Mouse (Mus musculus) hindbrain, embryonic 10.5 days (tissue): ENCODE data around the gene Lef1. TPM values are rescaled to one million over a fixed set of nuclear protein-coding genes. Genes with fewer than 3 reads are reported as not detected.
A peak's percentile ranks its signal among the peaks of the same experiment; 100 is the strongest.

ENCODE experiments used
- DNase-seq: peaks from one replicate; pipeline ENCODE4 v3.0.0-alpha.2; 2017; ENCODE audit warnings: low spot score
- H3K27ac ChIP-seq: fragments of 300-500 bp; sonication (generic); 2 replicates; pipeline ENCODE4 v1.5.1; 2016; ENCODE audit warnings: mild to moderate bottlenecking, moderate library complexity
- H3K27me3 ChIP-seq: fragments of 300-500 bp; sonication (generic); 2 replicates; pipeline ENCODE4 v1.6.1; 2016; ENCODE audit warnings: mild to moderate bottlenecking; ENCODE audit not compliant: poor library complexity, insufficient read depth, severe bottlenecking
- H3K36me3 ChIP-seq: fragments of 300-500 bp; sonication (generic); 2 replicates; pipeline ENCODE4 v1.6.1; 2016; ENCODE audit warnings: mild to moderate bottlenecking, moderate library complexity
- H3K4me1 ChIP-seq: fragments of 300-500 bp; sonication (generic); replicated peaks from 2 replicates; pipeline ENCODE4 v1.6.1; 2016; ENCODE audit warnings: mild to moderate bottlenecking
- H3K4me3 ChIP-seq: fragments of 300-500 bp; sonication (generic); 2 replicates; pipeline ENCODE4 v1.5.1; 2016; ENCODE audit warnings: mild to moderate bottlenecking, moderate library complexity
- H3K9me3 ChIP-seq: fragments of 300-500 bp; sonication (generic); 2 replicates; pipeline ENCODE4 v1.6.1; 2016; ENCODE audit warnings: mild to moderate bottlenecking, moderate library complexity
- WGBS: fragments of 180-500 bp; shearing (Covaris S2); methylation state at CpG from one replicate; pipeline ENCODE4 v1.1.7; 2016; 5-methylcytosine and 5-hydroxymethylcytosine counted together
- polyA plus RNA-seq: library from polyadenylated mRNA; unstranded; fragments of >200 nt; fragmentation: Nextera tagmentation; extraction: Ambion mirVana; gene quantifications from 2 replicates; pipeline ENCODE4 v1.2.1, GENCODE M21; 2016

Lef1 gene
- polyA plus RNA-seq, 1 experiment from 2014 or later = 24.8 TPM

- H3K27ac ChIP-seq = peak overlapping the region; percentile 93
- H3K4me3 ChIP-seq = peak overlapping the region; percentile 74
- no peaks in the 10 kb centered on the region for H3K9me3 ChIP-seq
- peak; percentile 71 for DNase-seq
- peaks cover 67% of the 10 kb centered on the region for H3K4me1 ChIP-seq
- peaks cover 60% of the 10 kb centered on the region for H3K27me3 ChIP-seq
- H3K36me3 ChIP-seq = peaks cover 10% of the 10 kb centered on the region
- under 1% methylated on average over 59 of the region's 59 CpGs for WGBS
Observed at GRCm38 (mm10) chr3:131111151-131111850, 1.0 kb downstream of the Lef1 start.

- Histone ChIP-seq H3K36me3 (peaks cover 17% of the 10 kb centered on the region), H3K4me1 (peaks cover 60% of the 10 kb centered on the region), H3K27me3 (peaks cover 53% of the 10 kb centered on the region), H3K9me3 (no peaks in the 10 kb centered on the region), H3K4me3 (peak overlapping the region; percentile 74), H3K27ac (peak overlapping the region; percentile 93)
- under 1% methylated on average over 69 of the region's 69 CpGs for WGBS
- peak; percentile 79 for DNase-seq
Observed at GRCm38 (mm10) chr3:131111851-131112572, 1.7 kb downstream of the Lef1 start.

GRCm38 (mm10) chr3:131112573-131112955 is 2.3 kb downstream of the Lef1 start:
- Histone ChIP-seq H3K9me3 (no peaks in the 10 kb centered on the region), H3K27me3 (peaks cover 47% of the 10 kb centered on the region), H3K4me3 (peak overlapping the region; percentile 74), H3K27ac (peak overlapping the region; percentile 93), H3K36me3 (peaks cover 17% of the 10 kb centered on the region), H3K4me1 (peaks cover 55% of the 10 kb centered on the region)
- WGBS = under 1% methylated on average over 7 of the region's 7 CpGs
- no peak for DNase-seq

- H3K4me3 ChIP-seq = peak overlapping the region; percentile 74
- no peak overlapping the region for H3K27ac ChIP-seq
- peaks cover 17% of the 10 kb centered on the region for H3K36me3 ChIP-seq
- H3K4me1 ChIP-seq = peaks cover 53% of the 10 kb centered on the region
- H3K9me3 ChIP-seq = no peaks in the 10 kb centered on the region
- peak; percentile 24 for DNase-seq
- WGBS = 1% methylated on average over 13 of the region's 13 CpGs
- peaks cover 42% of the 10 kb centered on the region for H3K27me3 ChIP-seq
Observed at GRCm38 (mm10) chr3:131113029-131113428, 2.8 kb downstream of the Lef1 start.

GRCm38 (mm10) chr3:131116116-131116515 is 5.8 kb downstream of the Lef1 start:
- 90% methylated on average over 13 of the region's 13 CpGs for WGBS
- Histone ChIP-seq H3K9me3 (no peaks in the 10 kb centered on the region), H3K27ac (no peak overlapping the region), H3K4me1 (peaks cover 28% of the 10 kb centered on the region), H3K4me3 (no peak overlapping the region), H3K36me3 (peaks cover 31% of the 10 kb centered on the region), H3K27me3 (peaks cover 22% of the 10 kb centered on the region)
- no peak for DNase-seq

GRCm38 (mm10) chr3:131117352-131117751 is 7.1 kb downstream of the Lef1 start:
- WGBS = 94% methylated on average over 15 of the region's 15 CpGs
- Histone ChIP-seq H3K27me3 (peaks cover 21% of the 10 kb centered on the region), H3K4me1 (peaks cover 16% of the 10 kb centered on the region), H3K9me3 (no peaks in the 10 kb centered on the region), H3K4me3 (no peak overlapping the region), H3K27ac (no peak overlapping the region), H3K36me3 (peaks cover 43% of the 10 kb centered on the region)
- DNase-seq = no peak

- H3K4me3 ChIP-seq = no peak overlapping the region
- no peak for DNase-seq
- peaks cover 49% of the 10 kb centered on the region for H3K36me3 ChIP-seq
- no peaks in the 10 kb centered on the region for H3K9me3 ChIP-seq
- peaks cover 11% of the 10 kb centered on the region for H3K4me1 ChIP-seq
- 60% methylated on average over 3 of the region's 3 CpGs for WGBS
- H3K27me3 ChIP-seq = peaks cover 15% of the 10 kb centered on the region
- no peak overlapping the region for H3K27ac ChIP-seq
Observed at GRCm38 (mm10) chr3:131117883-131118282, 7.6 kb downstream of the Lef1 start.

- Histone ChIP-seq H3K27ac (no peak overlapping the region), H3K36me3 (peaks cover 56% of the 10 kb centered on the region), H3K4me1 (peaks cover 5% of the 10 kb centered on the region), H3K27me3 (no peaks in the 10 kb centered on the region), H3K9me3 (no peaks in the 10 kb centered on the region), H3K4me3 (no peak overlapping the region)
- WGBS = 90% methylated on average over 10 of the region's 10 CpGs
- DNase-seq = no peak
Observed at GRCm38 (mm10) chr3:131119435-131119834, 9.2 kb downstream of the Lef1 start.

GRCm38 (mm10) chr3:131123501-131123900 is 13.2 kb downstream of the Lef1 start:
- Histone ChIP-seq H3K4me1 (no peaks in the 10 kb centered on the region), H3K27me3 (no peaks in the 10 kb centered on the region), H3K27ac (no peak overlapping the region), H3K9me3 (no peaks in the 10 kb centered on the region), H3K4me3 (no peak overlapping the region), H3K36me3 (peaks cover 53% of the 10 kb centered on the region)
- no peak for DNase-seq
- 95% methylated on average over 6 of the region's 6 CpGs for WGBS

- H3K4me1 ChIP-seq = no peaks in the 10 kb centered on the region
- H3K27me3 ChIP-seq = no peaks in the 10 kb centered on the region
- H3K27ac ChIP-seq = no peak overlapping the region
- no peaks in the 10 kb centered on the region for H3K9me3 ChIP-seq
- WGBS = 94% methylated on average over 13 of the region's 13 CpGs
- no peak overlapping the region for H3K4me3 ChIP-seq
- no peak for DNase-seq
- H3K36me3 ChIP-seq = peaks cover 39% of the 10 kb centered on the region
Observed at GRCm38 (mm10) chr3:131125873-131126272, 15.6 kb downstream of the Lef1 start.

GRCm38 (mm10) chr3:131126438-131126837 is 16.2 kb downstream of the Lef1 start:
- Histone ChIP-seq H3K27ac (no peak overlapping the region), H3K27me3 (no peaks in the 10 kb centered on the region), H3K9me3 (no peaks in the 10 kb centered on the region), H3K36me3 (peaks cover 36% of the 10 kb centered on the region), H3K4me1 (no peaks in the 10 kb centered on the region), H3K4me3 (no peak overlapping the region)
- no peak for DNase-seq
- WGBS = 95% methylated on average over 4 of the region's 4 CpGs

GRCm38 (mm10) chr3:131134003-131134402 is 23.7 kb downstream of the Lef1 start:
- Histone ChIP-seq H3K27me3 (peaks cover 9% of the 10 kb centered on the region; the same call in 1 of the 2 replicates), H3K9me3 (no peaks in the 10 kb centered on the region), H3K36me3 (no peaks in the 10 kb centered on the region), H3K4me3 (no peak overlapping the region), H3K4me1 (peaks cover 54% of the 10 kb centered on the region), H3K27ac (no peak overlapping the region)
- DNase-seq = no peak
- WGBS = 61% methylated on average over 9 of the region's 9 CpGs

- H3K27ac ChIP-seq = 0 out of 2 replicates have a peak overlapping the region, but pooled peaks have one; percentile 12
- whole genome bisulfite sequencing = 41% methylated on average over 9 of the region's 9 CpGs
- H3K36me3 ChIP-seq = no peaks in the 10 kb centered on the region
- H3K4me1 ChIP-seq = peaks cover 61% of the 10 kb centered on the region
- H3K27me3 ChIP-seq = peaks cover 23% of the 10 kb centered on the region
- DNase-seq = no peak
- no peak overlapping the region for H3K4me3 ChIP-seq
- H3K9me3 ChIP-seq = no peaks in the 10 kb centered on the region
Observed at GRCm38 (mm10) chr3:131135434-131135833, 25.2 kb downstream of the Lef1 start.
